Mouse (Mus musculus) hindbrain, embryonic 13.5 days (tissue): ENCODE results near the gene Gm17545. TPM values are rescaled to one million over a fixed set of nuclear protein-coding genes. Genes with fewer than 3 reads are reported as not detected.

ENCODE experiments used
- ATAC-seq: fragments of 200-750 bp; cut with Nextera tagmentation; 2 replicates; pipeline ENCODE4 v1.8.0; 2017; ENCODE audit warnings: moderate TSS enrichment; ENCODE audit not compliant: low FRiP score
- H3K27ac ChIP-seq: fragments of 300-500 bp; sonication (generic); 2 replicates; pipeline ENCODE4 v1.5.1; 2015; ENCODE audit warnings: inconsistent platforms, mild to moderate bottlenecking, moderate library complexity
- H3K27me3 ChIP-seq: fragments of 300-500 bp; sonication (generic); 2 replicates; pipeline ENCODE4 v1.6.1; 2015; ENCODE audit warnings: mild to moderate bottlenecking, inconsistent platforms
- H3K36me3 ChIP-seq: fragments of 300-500 bp; sonication (generic); 2 replicates; pipeline ENCODE4 v1.6.1; 2015; ENCODE audit warnings: mild to moderate bottlenecking, inconsistent platforms
- H3K4me1 ChIP-seq: fragments of 300-500 bp; sonication (generic); replicated peaks from 2 replicates; pipeline ENCODE4 v1.6.1; 2015; ENCODE audit warnings: inconsistent platforms
- H3K4me2 ChIP-seq: fragments of 300-500 bp; sonication (generic); 2 replicates; pipeline ENCODE4 v1.6.1; 2015; ENCODE audit warnings: inconsistent platforms, mild to moderate bottlenecking, moderate library complexity
- H3K4me3 ChIP-seq: fragments of 300-500 bp; sonication (generic); 2 replicates; pipeline ENCODE4 v1.5.1; 2015; ENCODE audit warnings: mild to moderate bottlenecking, inconsistent platforms
- H3K9ac ChIP-seq: fragments of 300-500 bp; sonication (generic); 2 replicates; pipeline ENCODE4 v1.6.1; 2015; ENCODE audit warnings: mild to moderate bottlenecking, inconsistent platforms
- H3K9me3 ChIP-seq: fragments of 300-500 bp; sonication (generic); 2 replicates; pipeline ENCODE4 v1.6.1; 2016; ENCODE audit warnings: inconsistent platforms
- WGBS: fragments of 180-500 bp; shearing (Covaris S2); methylation state at CpG from one replicate; pipeline ENCODE4 v1.1.7; 2015; 5-methylcytosine and 5-hydroxymethylcytosine counted together
- polyA plus RNA-seq: library from polyadenylated mRNA; unstranded; fragments of >200 nt; fragmentation: Nextera tagmentation; extraction: Ambion mirVana; gene quantifications from 2 replicates; pipeline ENCODE4 v1.2.1, GENCODE M21; 2015

Gene Gm17545
- polyA plus RNA-seq, 1 experiment from 2014 or later = not detected

GRCm38 (mm10) chr9:22449209-22449608 is 4.9 kb upstream of the Gm17545 start:
- Histone ChIP-seq H3K27me3 (no peaks in the 10 kb centered on the region), H3K9ac (no peak overlapping the region), H3K4me1 (no peaks in the 10 kb centered on the region), H3K9me3 (no peaks in the 10 kb centered on the region), H3K4me2 (no peak overlapping the region), H3K27ac (no peak overlapping the region), H3K36me3 (peaks cover 81% of the 10 kb centered on the region), H3K4me3 (no peak overlapping the region)
- WGBS = 95% methylated on average over 6 of the region's 6 CpGs
- ATAC-seq = no peak

GRCm38 (mm10) chr9:22452697-22453096 is 1.4 kb upstream of the Gm17545 start:
- Histone ChIP-seq H3K9me3 (no peaks in the 10 kb centered on the region), H3K4me1 (no peaks in the 10 kb centered on the region), H3K9ac (no peak overlapping the region), H3K27me3 (no peaks in the 10 kb centered on the region), H3K27ac (no peak overlapping the region), H3K4me3 (no peak overlapping the region), H3K4me2 (no peak overlapping the region), H3K36me3 (peaks cover 100% of the 10 kb centered on the region)
- 81% methylated on average over 10 of the region's 10 CpGs for WGBS
- no peak for ATAC-seq

GRCm38 (mm10) chr9:22453501-22453924 is 577 bp upstream of the Gm17545 start:
- 93% methylated on average over 10 of the region's 10 CpGs for WGBS
- ATAC-seq = no peak

GRCm38 (mm10) chr9:22455041-22455440 is 951 bp downstream of the Gm17545 start:
- Histone ChIP-seq H3K4me1 (no peaks in the 10 kb centered on the region), H3K36me3 (peaks cover 81% of the 10 kb centered on the region), H3K4me2 (no peak overlapping the region), H3K9ac (no peak overlapping the region), H3K4me3 (no peak overlapping the region), H3K27ac (no peak overlapping the region), H3K27me3 (no peaks in the 10 kb centered on the region), H3K9me3 (no peaks in the 10 kb centered on the region)
- no peak for ATAC-seq

More at GRCm38 (mm10) chr9:22453501-22453924, 577 bp upstream of the Gm17545 start:
- Histone ChIP-seq H3K4me2 (no peak overlapping the region), H3K4me1 (no peaks in the 10 kb centered on the region), H3K9me3 (no peaks in the 10 kb centered on the region), H3K4me3 (no peak overlapping the region), H3K36me3 (peaks cover 96% of the 10 kb centered on the region), H3K9ac (no peak overlapping the region), H3K27me3 (no peaks in the 10 kb centered on the region), H3K27ac (no peak overlapping the region)

- H3K27me3 ChIP-seq = no peaks in the 10 kb centered on the region
- peaks cover 72% of the 10 kb centered on the region for H3K36me3 ChIP-seq
These were observed 3.2 kb downstream of the Gm17545 start for GRCm38 (mm10) chr9:22457142-22457835.

GRCm38 (mm10) chr9:22461946-22462345 is 7.9 kb downstream of the Gm17545 start:
- Histone ChIP-seq H3K36me3 (peaks cover 41% of the 10 kb centered on the region), H3K27ac (no peak overlapping the region), H3K4me1 (peaks cover 4% of the 10 kb centered on the region; the same call in 1 of the 2 replicates), H3K4me3 (no peak overlapping the region), H3K27me3 (no peaks in the 10 kb centered on the region), H3K4me2 (no peak overlapping the region), H3K9me3 (no peaks in the 10 kb centered on the region), H3K9ac (no peak overlapping the region)
- WGBS = 86% methylated on average over 3 of the region's 3 CpGs
- ATAC-seq = no peak

More at GRCm38 (mm10) chr9:22457142-22457835, 3.2 kb downstream of the Gm17545 start:
- no peak overlapping the region for H3K9ac ChIP-seq
- no peak for ATAC-seq
- H3K4me3 ChIP-seq = no peak overlapping the region
- H3K27ac ChIP-seq = no peak overlapping the region
- H3K4me2 ChIP-seq = no peak overlapping the region
- H3K4me1 ChIP-seq = no peaks in the 10 kb centered on the region
- no peaks in the 10 kb centered on the region for H3K9me3 ChIP-seq
- 89% methylated on average over 11 of the region's 11 CpGs for WGBS

GRCm38 (mm10) chr9:22466212-22466611 is 12.1 kb downstream of the Gm17545 start:
- H3K27ac ChIP-seq = no peak overlapping the region
- ATAC-seq = no peak
- peaks cover 24% of the 10 kb centered on the region for H3K36me3 ChIP-seq
- no peak overlapping the region for H3K4me3 ChIP-seq
- peaks cover 10% of the 10 kb centered on the region for H3K4me1 ChIP-seq
- no peak overlapping the region for H3K9ac ChIP-seq
- no peak overlapping the region for H3K4me2 ChIP-seq
- no peaks in the 10 kb centered on the region for H3K27me3 ChIP-seq
- WGBS = 96% methylated on average over 5 of the region's 5 CpGs
- no peaks in the 10 kb centered on the region for H3K9me3 ChIP-seq

GRCm38 (mm10) chr9:22467371-22468169 is 13.5 kb downstream of the Gm17545 start:
- under 1% methylated on average over 67 of the region's 73 CpGs for WGBS
- H3K9me3 ChIP-seq = no peaks in the 10 kb centered on the region
- peak; percentile 66 for ATAC-seq
- H3K4me1 ChIP-seq = peaks cover 10% of the 10 kb centered on the region
- H3K9ac ChIP-seq = peak overlapping the region; percentile 91
- peak overlapping the region; percentile 92 for H3K4me3 ChIP-seq
- peak overlapping the region; percentile 95 for H3K27ac ChIP-seq
- peaks cover 14% of the 10 kb centered on the region; the same call in 1 of the 2 replicates for H3K36me3 ChIP-seq
- H3K27me3 ChIP-seq = no peaks in the 10 kb centered on the region
- peak overlapping the region; percentile 64 for H3K4me2 ChIP-seq

- Histone ChIP-seq H3K9me3 (no peaks in the 10 kb centered on the region), H3K27ac (peak overlapping the region; percentile 95), H3K4me1 (peaks cover 10% of the 10 kb centered on the region), H3K27me3 (no peaks in the 10 kb centered on the region), H3K9ac (peak overlapping the region; percentile 91), H3K4me3 (peak overlapping the region; percentile 92), H3K4me2 (peak overlapping the region; percentile 64), H3K36me3 (peaks cover 11% of the 10 kb centered on the region; the same call in 1 of the 2 replicates)
- WGBS = 4% methylated on average over 39 of the region's 43 CpGs
- peak; percentile 84 for ATAC-seq
These were observed 14.2 kb downstream of the Gm17545 start for GRCm38 (mm10) chr9:22468170-22468898.

- ATAC-seq = no peak
- WGBS = 81% methylated on average over 8 of the region's 8 CpGs
- Histone ChIP-seq H3K9me3 (no peaks in the 10 kb centered on the region), H3K9ac (no peak overlapping the region), H3K27me3 (no peaks in the 10 kb centered on the region), H3K27ac (no peak overlapping the region), H3K36me3 (peaks cover 11% of the 10 kb centered on the region; the same call in 1 of the 2 replicates), H3K4me2 (no peak overlapping the region), H3K4me1 (peaks cover 10% of the 10 kb centered on the region), H3K4me3 (no peak overlapping the region)
These were observed 14.8 kb downstream of the Gm17545 start for GRCm38 (mm10) chr9:22468899-22469259.

- WGBS = 93% methylated on average over 3 of the region's 3 CpGs
- Histone ChIP-seq H3K4me3 (peak within 1 kb of the TSS; percentile 92), H3K27me3 (no peaks in the 10 kb centered on the region), H3K4me1 (peaks cover 10% of the 10 kb centered on the region), H3K9me3 (no peaks in the 10 kb centered on the region), H3K4me2 (peak within 1 kb of the TSS; percentile 64), H3K9ac (peak within 1 kb of the TSS; percentile 91; the same call in 1 of the 2 replicates), H3K27ac (no peak within 1 kb of the TSS), H3K36me3 (peaks cover 8% of the 10 kb centered on the region; the same call in 1 of the 2 replicates)
- no peak for ATAC-seq
These were observed 15.6 kb downstream of the Gm17545 start, which contains the start of gene Rp9 for GRCm38 (mm10) chr9:22469643-22470042. Gene Rp9 (minus strand): TSS chr9:22469743.

- ATAC-seq = peak; percentile 99
- WGBS = 1% methylated on average over 25 of the region's 25 CpGs
- no peaks in the 10 kb centered on the region for H3K27me3 ChIP-seq
- peak within 1 kb of the TSS; percentile 75 for H3K4me2 ChIP-seq
- no peaks in the 10 kb centered on the region for H3K9me3 ChIP-seq
- peaks cover 19% of the 10 kb centered on the region for H3K4me1 ChIP-seq
- H3K27ac ChIP-seq = peak within 1 kb of the TSS; percentile 73
- H3K36me3 ChIP-seq = no peaks in the 10 kb centered on the region
- peak within 1 kb of the TSS; percentile 67 for H3K4me3 ChIP-seq
- peak within 1 kb of the TSS; percentile 76 for H3K9ac ChIP-seq
These were observed 21.4 kb downstream of the Gm17545 start, which contains the start of gene Bbs9 for GRCm38 (mm10) chr9:22475424-22475868. Gene Bbs9 (plus strand): TSS chr9:22475715.
